Mouse (Mus musculus) adrenal gland, postnatal 4 days (tissue): ENCODE data around the gene Alox12b. TPM values are rescaled to one million over a fixed set of nuclear protein-coding genes. Genes with fewer than 3 reads are reported as not detected.

Experiments
- DNase-seq, 2 experiments: peaks; one replicate each; pipeline ENCODE4 v3.0.0; 2021 to 2022; ENCODE audit warnings: low spot score in 2 of 2, mixed read lengths in 2 of 2
- total RNA-seq, 2 experiments: library from RNA; stranded (reverse); gene quantifications; 2 replicates each; pipeline ENCODE4 v1.2.3; 2021

Gene Alox12b
- total RNA-seq, 2 experiments from 2014 or later, result not detected

- DNase-seq, result no peak
These were observed 14.8 kb downstream of the Alox12b start for GRCm38 (mm10) chr11:69171626-69172025.

DNA sequence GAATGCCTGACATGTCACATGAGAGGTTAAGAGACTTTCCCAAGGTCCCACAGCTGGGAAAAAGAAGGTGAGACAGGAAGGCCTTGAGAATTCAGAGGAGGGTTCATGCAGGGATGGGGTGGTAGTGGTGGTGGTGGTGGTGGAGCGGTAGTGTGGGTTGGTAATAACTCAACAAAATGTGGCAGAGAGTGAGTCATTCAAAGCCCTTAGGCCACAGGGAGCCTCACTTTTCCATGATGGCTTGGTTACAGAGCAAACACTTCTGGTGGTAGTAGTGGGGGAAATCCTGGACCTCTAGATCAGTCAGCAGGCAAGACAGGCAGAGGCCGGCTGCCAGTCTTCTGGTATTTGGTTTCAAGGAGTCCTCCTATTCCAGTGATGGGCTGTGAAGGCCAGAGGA lies 15.8 kb downstream of the Alox12b start:
- no peak for DNase-seq

DNA sequence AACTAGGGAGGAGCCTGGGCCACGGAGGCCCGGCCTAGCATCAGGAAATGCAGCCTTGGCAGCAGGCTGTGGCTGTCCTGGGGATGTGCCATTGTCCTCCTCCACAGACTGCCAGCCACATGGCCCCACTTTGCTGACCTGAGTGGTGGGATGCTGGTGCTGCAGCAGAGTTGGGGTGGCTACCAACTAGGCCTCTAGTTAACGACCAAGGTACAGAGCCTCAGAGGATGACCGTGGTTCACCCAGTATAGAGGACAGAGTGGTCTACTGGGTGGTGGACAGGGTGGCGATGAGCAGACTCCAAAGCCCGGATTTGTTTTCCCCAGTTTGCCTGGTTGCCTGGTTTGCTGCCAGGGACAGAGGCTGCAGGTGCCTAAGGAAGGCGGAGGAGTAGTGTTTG lies 17.9 kb downstream of the Alox12b start:
- no peak for DNase-seq

DNA sequence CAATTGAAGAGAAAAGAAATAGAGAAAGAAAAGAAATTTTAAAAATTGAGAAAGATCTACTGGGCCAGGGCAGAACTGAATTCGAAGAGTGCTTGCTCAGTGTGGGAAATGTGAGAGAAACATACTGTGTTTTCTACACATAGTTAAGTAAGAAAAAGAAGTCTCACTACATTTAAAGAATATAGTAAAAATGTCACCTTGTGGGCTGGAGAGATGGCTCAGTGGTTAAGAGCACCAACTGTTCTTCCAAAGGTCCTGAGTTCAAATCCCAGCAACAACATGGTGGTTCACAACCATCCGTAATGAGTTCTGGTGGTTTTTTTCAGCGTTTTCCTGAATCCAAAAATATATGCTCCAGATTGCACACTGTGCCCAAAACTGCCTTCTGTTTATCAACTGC lies 21.7 kb downstream of the Alox12b start:
- no peak for DNase-seq

DNA sequence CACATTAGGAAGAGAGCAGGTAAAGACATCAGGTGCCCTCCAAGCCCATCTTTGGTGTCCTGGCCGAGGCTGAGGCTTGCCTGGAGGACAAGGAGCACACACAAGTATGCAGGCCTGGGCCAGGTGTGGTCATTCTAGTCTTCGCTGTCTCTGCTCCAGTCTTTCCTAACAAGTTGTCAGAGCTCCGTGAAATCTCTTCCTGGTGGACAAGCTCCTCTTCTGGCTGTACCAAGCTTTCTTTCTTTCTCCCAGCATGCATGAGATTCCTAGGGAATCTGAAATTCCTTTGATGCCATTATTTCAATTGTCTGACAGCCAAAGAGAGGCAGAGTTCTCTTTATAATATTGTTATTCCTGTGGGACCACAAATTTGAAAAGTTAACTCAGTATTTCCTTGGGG lies 22.7 kb downstream of the Alox12b start:
- no peak for DNase-seq

DNA sequence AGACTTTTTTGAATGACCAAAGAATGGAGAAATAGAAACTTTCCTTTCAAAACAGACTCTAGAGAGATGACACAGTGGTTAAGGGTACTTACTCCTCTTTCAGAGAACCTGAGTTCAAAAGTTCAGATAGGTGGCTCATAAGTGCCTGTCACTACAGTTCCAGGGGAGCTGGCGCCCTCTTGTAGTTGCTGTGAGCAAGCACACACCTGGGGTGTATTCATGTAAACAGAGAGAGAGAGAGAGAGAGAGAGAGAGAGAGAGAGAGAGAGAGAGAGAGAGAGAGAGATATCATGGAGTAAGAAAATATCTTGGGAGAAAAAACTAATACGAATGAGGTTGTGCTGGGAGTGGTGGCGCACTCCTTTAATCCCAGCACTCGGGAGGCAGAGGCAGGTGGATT lies 23.3 kb downstream of the Alox12b start:
- no peak for DNase-seq

DNA sequence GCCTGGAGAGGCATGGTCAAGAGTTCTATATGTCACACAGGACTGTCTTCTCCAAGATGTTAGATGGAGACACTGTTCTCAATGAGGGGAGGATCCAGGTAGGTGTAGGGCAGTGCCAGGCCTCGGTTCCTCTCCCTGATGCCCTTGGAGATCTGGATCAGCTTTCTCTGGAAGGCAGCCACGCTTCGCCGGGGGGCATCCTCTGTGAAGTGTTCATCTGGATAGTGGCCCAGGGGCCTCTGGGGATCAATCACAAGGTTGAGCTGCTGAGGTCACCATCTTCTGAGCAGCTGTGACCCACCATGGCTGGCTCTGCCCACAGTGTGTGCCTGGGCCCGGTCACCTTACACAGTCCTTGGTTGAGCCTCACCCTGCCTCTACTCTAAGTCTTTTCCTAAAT lies 28.2 kb downstream of the Alox12b start:
- no peak for DNase-seq

DNA sequence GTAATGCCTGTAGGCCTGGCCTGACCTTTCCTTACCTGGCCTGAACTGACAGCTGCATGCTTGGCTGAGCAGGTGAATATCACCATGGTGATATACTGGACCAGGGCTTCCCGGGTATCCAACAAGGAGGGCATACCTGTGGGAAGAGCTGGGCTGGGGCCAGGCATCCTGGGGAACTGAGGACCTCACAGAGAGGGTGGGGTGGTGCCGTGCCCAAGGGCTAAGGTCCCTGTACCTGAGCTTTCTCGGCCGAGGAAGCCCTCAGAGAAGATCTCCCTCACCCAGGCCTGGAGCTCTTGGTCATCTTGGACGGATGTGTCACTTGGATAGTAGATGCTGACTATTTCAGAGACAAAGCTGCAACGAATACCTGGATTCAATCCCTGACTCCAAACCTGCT lies 29.1 kb downstream of the Alox12b start:
- DNase-seq, result no peak

GRCm38 (mm10) chr11:69192840-69193239 lies 36.1 kb downstream of the Alox12b start:
- DNase-seq, result no peak

GRCm38 (mm10) chr11:69196766-69197165 lies 40.0 kb downstream of the Alox12b start:
- no peak for DNase-seq

GRCm38 (mm10) chr11:69197194-69197593 lies 40.4 kb downstream of the Alox12b start:
- DNase-seq, result no peak

DNA sequence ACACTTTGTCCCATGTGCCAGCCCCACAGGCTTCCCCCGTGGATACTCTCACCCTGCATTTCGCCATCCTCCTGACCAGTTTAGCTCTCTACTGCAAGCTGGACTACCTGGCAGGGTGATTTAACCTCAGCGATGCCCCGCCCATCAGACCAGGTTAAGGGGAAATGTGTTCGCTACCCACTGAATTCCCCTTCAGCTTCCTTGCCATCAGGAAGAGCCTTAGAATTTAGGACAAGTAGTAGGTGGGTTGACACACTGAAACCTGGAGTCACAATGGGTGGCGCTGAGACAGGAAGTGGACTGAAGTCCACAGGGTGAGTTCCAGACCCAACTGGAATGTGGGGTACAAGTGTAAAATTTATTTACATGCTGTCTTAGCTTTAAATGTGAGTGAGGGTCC lies 41.0 kb downstream of the Alox12b start, which contains the start of gene Alox8:
Gene Alox8 (minus strand): TSS at position 101 of the 400 bp plus-strand sequence.
- DNase-seq, result no peak

- no peak for DNase-seq
These were observed 42.5 kb downstream of the Alox12b start for GRCm38 (mm10) chr11:69199251-69199650.

DNA sequence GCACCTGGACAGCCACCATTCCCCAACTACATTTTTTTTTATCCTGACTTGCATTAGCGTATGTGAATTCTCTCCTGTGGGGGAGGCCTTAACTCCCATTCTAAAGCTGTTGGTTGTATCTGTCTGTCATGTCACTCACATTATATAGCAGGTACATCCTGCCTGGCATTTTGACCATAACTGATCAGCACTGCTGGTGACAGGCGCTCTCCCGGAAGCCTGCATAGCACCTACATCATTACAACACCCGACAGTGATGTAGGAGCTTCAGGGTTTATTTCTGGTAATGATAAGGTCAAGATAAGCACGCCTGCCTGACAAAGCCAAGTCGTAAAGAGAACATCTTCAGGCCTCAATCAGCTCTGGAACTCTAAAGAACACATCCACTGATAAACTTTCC lies 43.4 kb downstream of the Alox12b start:
- no peak for DNase-seq

- no peak for DNase-seq
These were observed 45.9 kb downstream of the Alox12b start for GRCm38 (mm10) chr11:69202469-69203230.

- no peak for DNase-seq
These were observed 54.6 kb downstream of the Alox12b start for GRCm38 (mm10) chr11:69211431-69211830.

DNA sequence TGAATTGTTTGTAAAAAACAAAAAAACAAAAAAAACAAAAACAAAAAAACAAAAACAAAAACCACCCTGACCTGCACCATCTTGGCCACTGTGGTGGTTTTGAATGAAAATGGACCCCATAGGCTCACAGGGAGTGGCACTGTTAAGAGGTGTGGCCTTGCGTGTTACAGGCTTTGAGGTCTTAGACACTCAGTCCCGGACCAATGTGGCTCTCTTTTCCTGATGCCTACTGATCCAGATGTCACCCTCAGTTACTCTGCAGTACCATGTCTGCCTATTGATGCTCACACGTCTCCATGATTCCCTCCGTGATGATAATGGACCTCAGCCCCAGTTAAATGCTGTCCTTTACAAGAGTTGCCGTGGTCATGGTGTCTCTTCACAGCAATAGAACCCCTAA lies 60.6 kb downstream of the Alox12b start:
- no peak for DNase-seq

DNA sequence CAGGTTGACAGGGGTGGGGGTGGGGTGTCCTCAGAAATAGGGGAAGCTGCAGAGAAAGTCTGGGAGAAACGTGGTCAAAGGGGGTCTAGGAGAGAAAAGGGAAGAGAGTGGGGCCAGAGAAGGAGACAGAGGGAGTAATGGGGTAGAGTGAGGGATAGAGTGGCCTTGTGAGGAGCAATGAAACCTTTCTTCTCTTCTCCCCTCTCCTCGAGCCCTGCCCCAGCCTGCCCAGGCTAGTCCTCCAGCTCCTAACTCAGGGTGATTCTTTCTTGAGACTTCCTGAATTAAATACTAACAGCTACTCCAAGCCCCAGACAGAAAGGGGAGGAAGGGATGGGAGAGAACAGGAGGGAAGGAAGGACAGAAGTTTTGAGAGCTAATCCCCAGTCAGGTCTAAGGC lies 61.9 kb downstream of the Alox12b start:
- no peak for DNase-seq

Other genes starting within 250 kb of the Alox12b start
- gene Odf4, start 229.9 kb upstream of the Alox12b start, total RNA-seq, result 1 to 10 TPM; 1.5 TPM
- 10 to 100 TPM; 28.6 to 29.5 TPM for gene Arhgef15, start 199.5 kb upstream of the Alox12b start, total RNA-seq
- gene Slc25a35, start 188.9 kb upstream of the Alox12b start, total RNA-seq, result 1 to 10 TPM; 5.8 to 5.9 TPM
- 10 to 100 TPM; 19.4 to 20.1 TPM for gene Rangrf, start 181.8 kb upstream of the Alox12b start, total RNA-seq
- gene Pfas, start 148.5 kb upstream of the Alox12b start, total RNA-seq, result 10 to 100 TPM; 37.5 to 42.3 TPM
- gene Ctc1, start 141.1 kb upstream of the Alox12b start, total RNA-seq, result 10 to 100 TPM; 50.2 to 51.3 TPM
- gene Aurkb, start 111.3 kb upstream of the Alox12b start, total RNA-seq, result 10 to 100 TPM; 41.5 to 41.7 TPM
- 10 to 100 TPM; 24.3 to 26.0 TPM for gene Borcs6, start 97.3 kb upstream of the Alox12b start, total RNA-seq
- 10 to 100 TPM; 20.6 TPM for gene Tmem107, start 86.2 kb upstream of the Alox12b start, total RNA-seq
- 100 to 1,000 TPM; 208 to 226 TPM for gene Vamp2, start 68.5 kb upstream of the Alox12b start, total RNA-seq
- 100 to 1,000 TPM in 1 of 2 experiments, 10 to 100 TPM in 1; 99.4 to 130 TPM for gene Per1, start 61.8 kb upstream of the Alox12b start, total RNA-seq
- under 1 TPM; 0.51 to 0.59 TPM for gene Hes7, start 36.6 kb upstream of the Alox12b start, total RNA-seq
- 1 to 10 TPM; 1.3 to 1.4 TPM for gene 9130213A22Rik, start 34.4 kb upstream of the Alox12b start, total RNA-seq
- gene Aloxe3, start 31.1 kb upstream of the Alox12b start, total RNA-seq, result under 1 TPM; 0.67 to 0.73 TPM
- gene Alox8, start 40.9 kb downstream of the Alox12b start, total RNA-seq, result under 1 TPM in 1 of 2 experiments, not detected in 1; 0.08 TPM
- not detected for gene Gucy2e, start 80.0 kb downstream of the Alox12b start, total RNA-seq
- gene Cntrob, start 166.8 kb downstream of the Alox12b start, total RNA-seq, result 10 to 100 TPM; 17.4 to 17.8 TPM
- 10 to 100 TPM; 80.3 to 82.5 TPM for gene Trappc1, start 167.0 kb downstream of the Alox12b start, total RNA-seq
- gene Kcnab3, start 169.3 kb downstream of the Alox12b start, total RNA-seq, result 10 to 100 TPM in 1 of 2 experiments, 1 to 10 TPM in 1; 9.7 to 10.4 TPM
- gene Rnf227, start 183.5 kb downstream of the Alox12b start, total RNA-seq, result 10 to 100 TPM in 1 of 2 experiments, 1 to 10 TPM in 1; 9.4 to 10.6 TPM
- gene Chd3, start 212.4 kb downstream of the Alox12b start, total RNA-seq, result 100 to 1,000 TPM; 164 to 190 TPM
- 100 to 1,000 TPM; 118 to 129 TPM for gene Naa38, start 238.5 kb downstream of the Alox12b start, total RNA-seq
- 10 to 100 TPM; 42.0 to 44.3 TPM for gene Cyb5d1, start 238.6 kb downstream of the Alox12b start, total RNA-seq
- gene Tmem88, start 241.2 kb downstream of the Alox12b start, total RNA-seq, result 10 to 100 TPM; 23.4 to 27.2 TPM